Mouse (Mus musculus) bone marrow, adult 2 months (tissue): ENCODE measurements around the gene Ehmt1.
A peak's percentile ranks its signal among the peaks of the same experiment; 100 is the strongest.

Source experiments
- CTCF ChIP-seq: fragments of 200-500 bp; IDR thresholded peaks from 2 replicates; pipeline ENCODE4 v1.5.1; 2011; ENCODE audit warnings: low read length, control low read depth; ENCODE audit not compliant: control insufficient read depth, insufficient read depth
- POLR2A ChIP-seq: fragments of 200-500 bp; IDR thresholded peaks from 2 replicates; pipeline ENCODE4 v1.6.1; 2011; ENCODE audit warnings: low read depth, mild to moderate bottlenecking, control low read depth, low read length, borderline replicate concordance; ENCODE audit not compliant: control insufficient read depth

- TF ChIP-seq POLR2A (no peak), CTCF (peak; percentile 46)
Measured at GRCm38 (mm10) chr2:24852408-24852807, 67.0 kb downstream of the Ehmt1 start.
